Mouse (Mus musculus): ENCODE data around the gene Fmnl1.

Fmnl1 gene

GRCm38 (mm10) chr11:103161449-103161848 lies 9.5 kb upstream of the Fmnl1 start:
- DNase-seq (ENCODE audit: low read depth) = peak; percentile 54

GRCm38 (mm10) chr11:103162132-103162531 lies 8.8 kb upstream of the Fmnl1 start:
- peak; percentile 79 for DNase-seq (ENCODE audit: low read depth)

GRCm38 (mm10) chr11:103164391-103164790 lies 6.5 kb upstream of the Fmnl1 start:
- DNase-seq (ENCODE audit: low read depth) = no peak

GRCm38 (mm10) chr11:103168690-103169390 lies 2.1 kb upstream of the Fmnl1 start:
- peak; percentile 75 for DNase-seq (ENCODE audit: low read depth)

GRCm38 (mm10) chr11:103169664-103170063 lies 1.2 kb upstream of the Fmnl1 start:
- DNase-seq (ENCODE audit: low read depth) = no peak

GRCm38 (mm10) chr11:103170111-103170493 lies 805 bp upstream of the Fmnl1 start:
- DNase-seq (ENCODE audit: low read depth) = no peak

GRCm38 (mm10) chr11:103171286-103171620 lies 346 bp downstream of the Fmnl1 start:
- DNase-seq (ENCODE audit: low read depth) = no peak

GRCm38 (mm10) chr11:103171703-103172391 lies 940 bp downstream of the Fmnl1 start:
- DNase-seq (ENCODE audit: low read depth) = no peak

GRCm38 (mm10) chr11:103172392-103173040 lies 1.6 kb downstream of the Fmnl1 start:
- DNase-seq (ENCODE audit: low read depth) = no peak

- no peak for DNase-seq (ENCODE audit: low read depth)
Observed at GRCm38 (mm10) chr11:103173041-103173770, 2.3 kb downstream of the Fmnl1 start.

- no peak for DNase-seq (ENCODE audit: low read depth)
Observed at GRCm38 (mm10) chr11:103173771-103174344, 3.0 kb downstream of the Fmnl1 start.

- DNase-seq (ENCODE audit: low read depth) = peak; percentile 78
Observed at GRCm38 (mm10) chr11:103174411-103174832, 3.5 kb downstream of the Fmnl1 start.

- DNase-seq (ENCODE audit: low read depth) = peak; percentile 98
Observed at GRCm38 (mm10) chr11:103174891-103175391, 4.0 kb downstream of the Fmnl1 start.

GRCm38 (mm10) chr11:103175688-103176442 lies 5.0 kb downstream of the Fmnl1 start:
- no peak for DNase-seq (ENCODE audit: low read depth)

- no peak for DNase-seq (ENCODE audit: low read depth)
Observed at GRCm38 (mm10) chr11:103176510-103176909, 5.6 kb downstream of the Fmnl1 start.

- no peak for DNase-seq (ENCODE audit: low read depth)
Observed at GRCm38 (mm10) chr11:103177216-103177615, 6.3 kb downstream of the Fmnl1 start.

GRCm38 (mm10) chr11:103177815-103178485 lies 7.0 kb downstream of the Fmnl1 start:
- DNase-seq (ENCODE audit: low read depth) = peak; percentile 97

- no peak for DNase-seq (ENCODE audit: low read depth)
Observed at GRCm38 (mm10) chr11:103178748-103179147, 7.8 kb downstream of the Fmnl1 start.

- no peak for DNase-seq (ENCODE audit: low read depth)
Observed at GRCm38 (mm10) chr11:103180426-103180825, 9.5 kb downstream of the Fmnl1 start.

GRCm38 (mm10) chr11:103181349-103181748 lies 10.4 kb downstream of the Fmnl1 start:
- DNase-seq (ENCODE audit: low read depth) = no peak

GRCm38 (mm10) chr11:103181911-103182310 lies 11.0 kb downstream of the Fmnl1 start:
- DNase-seq (ENCODE audit: low read depth) = no peak

Data from 416B (cell line).